Comparison of ENCODE assay signal across 9 mouse cellular contexts in genomic region chr19:20797558-20798101, GRCm38 (mm10).
DNase-seq lines count a peak whose midpoint lies in the region; ATAC-seq and TF ChIP-seq lines count a peak whose summit lies in the region.
"Had no signal": no experiment of that assay in that cellular context is flagged by ENCODE, and none has a peak within 500 bp of the region (broad histone marks: within the 10 kb centered on the region; RNA-seq: fewer than 3 reads in every experiment).

No protein-coding gene starts in this region.

- DNase-seq in kidney, adult 2 months = peak; percentile 22
- no peak for DNase-seq in kidney, adult 11 months
- DNase-seq in 3134 (ENCODE audit: extremely low read depth, insufficient read length, low spot score) (peak; percentile 1), MEL (ENCODE audit: low read depth, low spot score) (peak; percentile 41)
- DNase-seq in testis, postnatal 14 days (ENCODE audit: low spot score) = no peak

- no peak overlapping the region for H3K9ac ChIP-seq in MEL (ENCODE audit: control insufficient read depth, low read depth, low read length, poor library complexity, severe bottlenecking)
- no peak overlapping the region for H3K9ac ChIP-seq in forebrain, embryonic 15.5 days (replicated peaks)
- no peak overlapping the region for H3K9ac ChIP-seq in intestine, embryonic 16.5 days (ENCODE audit: low read depth, low read length)
- H3K9ac ChIP-seq: lung, embryonic 15.5 days had no signal

- no peaks in the 10 kb centered on the region for H3K79me2 ChIP-seq in MEL (ENCODE audit: control insufficient read depth, insufficient read depth, low read length, poor library complexity)

- TF ChIP-seq EP300 in MEL (IDR thresholded peaks at IDR 0.05; ENCODE audit: low read depth in 1 of 2, low read length in 2 of 2) = no peak

- peak; percentile 84 for TF ChIP-seq RAD21 in MEL (IDR thresholded peaks at IDR 0.05; ENCODE audit: low read depth, low read length)

- TF ChIP-seq POLR2A in kidney, adult 2 months (IDR thresholded peaks at IDR 0.05; ENCODE audit: low read depth, low read length) = no peak
- no peak for TF ChIP-seq POLR2A in MEL (IDR thresholded peaks at IDR 0.05; ENCODE audit: control insufficient read depth in 1 of 2, insufficient read depth in 1 of 2, low read depth in 1 of 2, low read length in 2 of 2, poor library complexity in 1 of 2)

- H3K4me3 ChIP-seq in kidney, adult 2 months (ENCODE audit: insufficient read depth, low read depth, low read length) = no peak overlapping the region
- no peak overlapping the region for H3K4me3 ChIP-seq in MEL (ENCODE audit: control insufficient read depth in 1 of 2, insufficient read depth in 1 of 2, low read depth in 2 of 2, low read length in 2 of 2)
- no peak overlapping the region for H3K4me3 ChIP-seq in forebrain, embryonic 15.5 days
- no peak overlapping the region for H3K4me3 ChIP-seq in intestine, embryonic 16.5 days (ENCODE audit: low read length)
- H3K4me3 ChIP-seq: lung, embryonic 15.5 days had no signal

- TF ChIP-seq CTCF in kidney, adult 2 months (conservative IDR thresholded peaks at IDR 0.05; ENCODE audit: insufficient read depth, insufficient read length, low read depth, low read length) = no peak
- TF ChIP-seq CTCF in MEL (IDR thresholded peaks at IDR 0.05 in 2 of 3, conservative IDR thresholded peaks at IDR 0.05 in 1 of 3; ENCODE audit: control insufficient read depth in 1 of 3, insufficient read depth in 1 of 3, low read depth in 2 of 3, low read length in 3 of 3, poor library complexity in 1 of 3, severe bottlenecking in 1 of 3) = peak in 2 of 3 experiments; percentile 24 to 68; a peak in 3 of 6 replicates

- no peaks in the 10 kb centered on the region for H3K9me3 ChIP-seq in MEL (replicated peaks; ENCODE audit: insufficient read depth, low read length)
- H3K9me3 ChIP-seq in forebrain, embryonic 15.5 days = no peaks in the 10 kb centered on the region
- H3K9me3 ChIP-seq in intestine, embryonic 16.5 days (ENCODE audit: control insufficient read depth, low read length) = no peaks in the 10 kb centered on the region
- H3K9me3 ChIP-seq: lung, embryonic 15.5 days had no signal

- no peaks in the 10 kb centered on the region for H3K36me3 ChIP-seq in kidney, adult 2 months (ENCODE audit: control insufficient read depth, insufficient read depth, low read length)
- H3K36me3 ChIP-seq in MEL (ENCODE audit: control insufficient read depth in 1 of 2, insufficient read depth in 2 of 2, low read length in 2 of 2) = no peaks in the 10 kb centered on the region
- H3K36me3 ChIP-seq in forebrain, embryonic 15.5 days = no peaks in the 10 kb centered on the region
- no peaks in the 10 kb centered on the region for H3K36me3 ChIP-seq in intestine, embryonic 16.5 days (ENCODE audit: control insufficient read depth, insufficient read depth, low read length)
- H3K36me3 ChIP-seq: lung, embryonic 15.5 days had no signal

- H3K4me2 ChIP-seq in forebrain, embryonic 15.5 days (replicated peaks) = no peak overlapping the region
- no peak overlapping the region for H3K4me2 ChIP-seq in intestine, embryonic 16.5 days (ENCODE audit: low read depth, low read length)
- H3K4me2 ChIP-seq: lung, embryonic 15.5 days had no signal

- H3K27ac ChIP-seq in kidney, adult 2 months (ENCODE audit: insufficient read depth, low read depth, low read length) = no peak overlapping the region
- H3K27ac ChIP-seq in MEL (ENCODE audit: control insufficient read depth, low read depth, low read length) = no peak overlapping the region
- H3K27ac ChIP-seq in forebrain, embryonic 15.5 days (replicated peaks) = no peak overlapping the region
- no peak overlapping the region for H3K27ac ChIP-seq in intestine, embryonic 16.5 days (ENCODE audit: low read length)
- H3K27ac ChIP-seq: lung, embryonic 15.5 days had no signal

- ATAC-seq in forebrain, embryonic 15.5 days (replicated peaks) = peak; percentile 86
- 0 out of 2 replicates have a peak, but pooled peaks have one; percentile 27 for ATAC-seq in monocyte, adult 5-6 weeks (replicated peaks; ENCODE audit: insufficient number of reproducible peaks, low FRiP score, low TSS enrichment, poor library complexity, severe bottlenecking)
- no peak for ATAC-seq in intestine, embryonic 16.5 days

- H3K4me1 ChIP-seq in kidney, adult 2 months (ENCODE audit: control insufficient read depth, insufficient read depth, low read length) = no peaks in the 10 kb centered on the region
- H3K4me1 ChIP-seq in MEL (ENCODE audit: control insufficient read depth in 1 of 2, insufficient read depth in 2 of 2, low read length in 2 of 2) = no peaks in the 10 kb centered on the region
- H3K4me1 ChIP-seq in forebrain, embryonic 15.5 days = no peaks in the 10 kb centered on the region
- no peaks in the 10 kb centered on the region for H3K4me1 ChIP-seq in intestine, embryonic 16.5 days (ENCODE audit: control insufficient read depth, insufficient read depth, low read length)
- H3K4me1 ChIP-seq: lung, embryonic 15.5 days had no signal

- H3K27me3 ChIP-seq in kidney, adult 2 months (replicated peaks; ENCODE audit: control insufficient read depth, insufficient read depth, low read length) = no peaks in the 10 kb centered on the region
- H3K27me3 ChIP-seq in MEL (ENCODE audit: control insufficient read depth in 1 of 2, insufficient read depth in 2 of 2, low read length in 2 of 2) = no peaks in the 10 kb centered on the region; a peak in 1 of 4 replicates
- no peaks in the 10 kb centered on the region for H3K27me3 ChIP-seq in forebrain, embryonic 15.5 days
- H3K27me3 ChIP-seq in intestine, embryonic 16.5 days (replicated peaks; ENCODE audit: control insufficient read depth, insufficient read depth, low read length) = no peaks in the 10 kb centered on the region
- H3K27me3 ChIP-seq: lung, embryonic 15.5 days had no signal

- WGBS in kidney, adult 2 months = 37% methylated on average over 6 of the region's 6 CpGs
- 35% methylated on average over 6 of the region's 6 CpGs for WGBS in forebrain, embryonic 15.5 days
- 42% methylated on average over 6 of the region's 6 CpGs for WGBS in intestine, embryonic 16.5 days

TF ChIP-seq in MEL, 35 proteins besides CTCF, POLR2A, EP300 and RAD21:
- TF ChIP-seq MXI1 (IDR thresholded peaks at IDR 0.05; ENCODE audit: low read depth, low read length) (peak; percentile 64; the same call in 1 of the 2 replicates), BHLHE40 (IDR thresholded peaks at IDR 0.05; ENCODE audit: borderline replicate concordance, low read depth, low read length) (peak; percentile 96), MAZ (IDR thresholded peaks at IDR 0.05; ENCODE audit: low read depth, low read length) (no peak), MEF2A (IDR thresholded peaks at IDR 0.05; ENCODE audit: extremely low read depth, insufficient replicate concordance, low read depth, low read length, poor library complexity, severe bottlenecking) (no peak), ELF1 (IDR thresholded peaks at IDR 0.05; ENCODE audit: low read depth, low read length) (no peak), CHD2 (IDR thresholded peaks at IDR 0.05; ENCODE audit: low read length) (no peak), TBP (IDR thresholded peaks at IDR 0.05; ENCODE audit: low read depth, low read length) (no peak), NRF1 (IDR thresholded peaks at IDR 0.05; ENCODE audit: insufficient read depth, low read depth, low read length, poor library complexity, severe bottlenecking) (no peak), GATA1 (IDR thresholded peaks at IDR 0.05; ENCODE audit: low read depth, low read length) (0 out of 2 replicates have a peak, but pooled peaks have one; percentile 20), E2F4 (IDR thresholded peaks at IDR 0.05; ENCODE audit: borderline replicate concordance, low read depth, low read length) (no peak), JUND (IDR thresholded peaks at IDR 0.05; ENCODE audit: low read depth, low read length) (no peak), ZNF384 (IDR thresholded peaks at IDR 0.05; ENCODE audit: low read depth, low read length) (no peak), USF2 (IDR thresholded peaks at IDR 0.05; ENCODE audit: borderline replicate concordance in 1 of 2, insufficient read depth in 1 of 2, low read depth in 1 of 2, low read length in 2 of 2) (no peak), ETS1 (IDR thresholded peaks at IDR 0.05; ENCODE audit: low read depth, low read length) (no peak), SMC3 (IDR thresholded peaks at IDR 0.05; ENCODE audit: low read depth, low read length) (peak; percentile 72), POLR2AphosphoS5 (IDR thresholded peaks at IDR 0.05; ENCODE audit: borderline replicate concordance, low read depth, low read length) (no peak), ZKSCAN1 (IDR thresholded peaks at IDR 0.05; ENCODE audit: low read depth, low read length) (no peak), MAFK (IDR thresholded peaks at IDR 0.05; ENCODE audit: borderline replicate concordance, low read depth, low read length) (no peak), TAL1 (IDR thresholded peaks at IDR 0.05; ENCODE audit: low read length) (no peak), ZMIZ1 (IDR thresholded peaks at IDR 0.05; ENCODE audit: low read depth, low read length) (no peak), MYB (IDR thresholded peaks at IDR 0.05; ENCODE audit: low read depth, low read length) (no peak), TCF12 (IDR thresholded peaks at IDR 0.05; ENCODE audit: low read depth, low read length) (no peak), UBTF (IDR thresholded peaks at IDR 0.05; ENCODE audit: borderline replicate concordance, insufficient read depth, low read depth, low read length) (no peak), GABPA (IDR thresholded peaks at IDR 0.05; ENCODE audit: low read depth, low read length) (no peak), SIN3A (IDR thresholded peaks at IDR 0.05; ENCODE audit: low read length) (no peak; the same call in 1 of the 2 replicates), NELFE (IDR thresholded peaks at IDR 0.05; ENCODE audit: low read depth, low read length) (no peak), MYC (IDR thresholded peaks at IDR 0.05; ENCODE audit: low read depth, low read length) (peak; percentile 57; the same call in 1 of the 2 replicates), USF1 (IDR thresholded peaks at IDR 0.05; ENCODE audit: low read depth, low read length) (no peak), POLR2AphosphoS2 (IDR thresholded peaks at IDR 0.05; ENCODE audit: low read length) (no peak), RCOR1 (IDR thresholded peaks at IDR 0.05; ENCODE audit: low read depth, low read length) (no peak), MAX (IDR thresholded peaks at IDR 0.05; ENCODE audit: low read length) (peak; percentile 68), HCFC1 (IDR thresholded peaks at IDR 0.05; ENCODE audit: low read depth, low read length) (no peak), ZC3H11A (IDR thresholded peaks at IDR 0.05; ENCODE audit: low read depth, low read length) (peak; percentile 66), CHD1 (IDR thresholded peaks at IDR 0.05; ENCODE audit: low read depth, low read length) (no peak), KAT2A (conservative IDR thresholded peaks at IDR 0.05; ENCODE audit: low read depth, low read length) (no peak)
TF ChIP-seq in MEL: peak in this region for 7.

Comparison
In these comparisons a context has a peak if more than half of its experiments do, and no peak if none do; other contexts are left out.
1. DNase-seq: peak in kidney, adult 2 months (single experiment), 3134 (single experiment) and MEL (single experiment); none in kidney, adult 11 months (single experiment) and testis, postnatal 14 days (single experiment).